Mouse (Mus musculus): Measurements from ENCODE around the gene Sertad3. TPM values are rescaled to one million over a fixed set of nuclear protein-coding genes. Genes with fewer than 3 reads are reported as not detected.

Sertad3 gene
- polyA plus RNA-seq, 1 experiment from 2014 or later: 20.3 TPM

DNA sequence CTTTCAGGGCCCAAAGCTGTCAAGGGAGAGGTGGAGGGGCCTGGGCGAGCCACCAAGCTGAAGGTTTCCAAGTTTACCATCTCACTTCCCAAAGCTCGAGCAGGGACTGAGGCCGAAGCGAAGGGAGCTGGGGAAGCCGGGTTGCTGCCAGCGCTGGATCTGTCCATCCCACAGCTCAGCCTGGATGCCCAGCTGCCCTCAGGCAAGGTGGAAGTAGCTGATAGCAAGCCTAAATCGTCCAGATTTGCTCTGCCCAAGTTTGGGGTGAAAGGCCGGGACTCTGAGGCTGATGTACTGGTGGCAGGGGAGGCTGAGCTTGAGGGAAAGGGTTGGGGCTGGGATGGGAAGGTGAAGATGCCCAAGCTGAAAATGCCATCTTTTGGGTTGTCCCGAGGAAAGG, 44.7 kb downstream of the Sertad3 start:
- Histone ChIP-seq H3K4me2 (no peak overlapping the region), H3K27ac (ENCODE audit: low read depth, low read length) (no peak overlapping the region), H3K27me3 (ENCODE audit: control insufficient read depth, insufficient read depth, low read length) (no peaks in the 10 kb centered on the region), H3K9ac (ENCODE audit: low read length) (no peak overlapping the region), H3K9me3 (ENCODE audit: control insufficient read depth, low read length) (no peaks in the 10 kb centered on the region), H3K4me3 (ENCODE audit: low read depth, low read length) (no peak overlapping the region), H3K36me3 (ENCODE audit: control insufficient read depth, insufficient read depth, low read length) (no peaks in the 10 kb centered on the region), H3K4me1 (ENCODE audit: control insufficient read depth, insufficient read depth, low read length) (no peaks in the 10 kb centered on the region)
- ATAC-seq (ENCODE audit: low FRiP score) (no peak), DNase-seq (ENCODE audit: low spot score, missing footprints) (peak; percentile 65)
- WGBS: 85% methylated on average over 9 of the region's 9 CpGs

DNA sequence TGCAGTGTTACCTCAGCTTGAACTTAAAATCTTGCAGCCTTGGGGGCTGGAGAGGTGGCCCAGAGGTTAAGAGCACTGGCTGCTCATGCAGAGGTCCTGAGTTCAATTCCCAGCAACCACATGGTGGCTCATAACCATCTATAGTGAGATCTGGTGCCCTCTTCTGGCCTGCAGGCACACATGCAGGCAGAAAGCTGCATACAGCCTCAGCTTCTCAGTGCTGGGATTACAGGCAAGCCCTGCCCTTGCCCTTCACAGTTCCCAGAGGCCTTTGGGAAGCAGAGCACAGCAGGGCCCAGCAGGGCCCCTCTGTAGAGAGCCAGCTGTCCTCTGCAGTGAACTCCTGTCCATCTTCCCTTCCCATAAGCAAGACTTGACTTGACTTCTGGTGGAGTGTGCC, 46.5 kb downstream of the Sertad3 start:
- ATAC-seq (ENCODE audit: low FRiP score): no peak
- no peak overlapping the region for H3K9ac ChIP-seq (ENCODE audit: low read length)
- H3K27ac ChIP-seq (ENCODE audit: low read depth, low read length): no peak overlapping the region
- H3K27me3 ChIP-seq (ENCODE audit: control insufficient read depth, insufficient read depth, low read length): no peaks in the 10 kb centered on the region
- no peak overlapping the region for H3K4me2 ChIP-seq
- no peaks in the 10 kb centered on the region for H3K4me1 ChIP-seq (ENCODE audit: control insufficient read depth, insufficient read depth, low read length)
- no peaks in the 10 kb centered on the region for H3K36me3 ChIP-seq (ENCODE audit: control insufficient read depth, insufficient read depth, low read length)
- DNase-seq (ENCODE audit: low spot score, missing footprints): peak; percentile 35
- H3K9me3 ChIP-seq (ENCODE audit: control insufficient read depth, low read length): no peaks in the 10 kb centered on the region
- H3K4me3 ChIP-seq (ENCODE audit: low read depth, low read length): no peak overlapping the region

DNA sequence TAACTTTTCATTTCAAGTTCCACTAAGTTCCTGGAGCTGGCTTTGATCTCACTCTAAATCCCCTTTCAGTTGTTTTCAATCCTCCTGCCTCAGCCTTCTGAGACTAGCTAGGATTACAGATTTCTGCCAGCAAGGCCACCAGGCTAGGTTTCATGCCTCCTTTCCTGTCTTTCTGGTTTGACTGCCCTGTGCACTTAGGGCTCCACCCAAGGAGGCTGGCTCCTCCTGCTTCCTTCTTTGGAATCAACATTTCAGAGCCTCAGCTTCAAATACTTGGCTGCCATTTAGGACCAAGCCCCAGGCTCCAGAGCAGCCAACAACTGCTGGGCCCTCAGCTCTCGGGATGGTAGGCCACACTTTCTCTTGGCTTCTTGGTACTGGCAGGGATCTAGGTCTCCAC, 47.0 kb downstream of the Sertad3 start:
- Histone ChIP-seq H3K27me3 (ENCODE audit: control insufficient read depth, insufficient read depth, low read length) (no peaks in the 10 kb centered on the region), H3K27ac (ENCODE audit: low read depth, low read length) (no peak overlapping the region), H3K9ac (ENCODE audit: low read length) (no peak overlapping the region), H3K36me3 (ENCODE audit: control insufficient read depth, insufficient read depth, low read length) (no peaks in the 10 kb centered on the region), H3K4me3 (ENCODE audit: low read depth, low read length) (no peak overlapping the region), H3K4me2 (no peak overlapping the region), H3K9me3 (ENCODE audit: control insufficient read depth, low read length) (no peaks in the 10 kb centered on the region), H3K4me1 (ENCODE audit: control insufficient read depth, insufficient read depth, low read length) (no peaks in the 10 kb centered on the region)
- peak; percentile 37 for DNase-seq (ENCODE audit: low spot score, missing footprints)
- WGBS: 80% methylated on average over 1 of the region's 1 CpGs
- no peak for ATAC-seq (ENCODE audit: low FRiP score)

DNA sequence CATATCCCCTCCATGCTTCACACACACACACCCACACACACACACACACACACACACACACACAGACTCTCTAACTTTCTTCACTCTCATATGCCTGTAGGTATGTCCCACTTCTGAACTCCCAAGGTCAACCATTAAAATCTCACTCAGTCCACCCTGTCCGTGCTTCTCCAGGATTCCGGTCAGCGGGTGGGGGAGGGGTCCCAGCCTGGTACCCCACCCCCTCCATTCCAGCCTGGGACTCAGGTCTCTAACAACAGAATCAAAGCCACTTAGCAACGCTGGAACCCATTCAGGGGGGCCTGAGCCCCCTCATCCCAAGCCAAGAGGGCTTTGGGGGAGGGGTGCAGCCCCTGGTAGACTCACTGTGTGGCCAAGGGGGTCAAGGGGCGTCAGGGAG, 49.4 kb downstream of the Sertad3 start, which contains the start of gene Hipk4:
Gene Hipk4 (plus strand): TSS at position 301 of the 400 bp plus-strand sequence.
- H3K36me3 ChIP-seq (ENCODE audit: control insufficient read depth, insufficient read depth, low read length): no peaks in the 10 kb centered on the region
- no peak within 1 kb of the TSS for H3K4me3 ChIP-seq (ENCODE audit: low read depth, low read length)
- no peaks in the 10 kb centered on the region for H3K4me1 ChIP-seq (ENCODE audit: control insufficient read depth, insufficient read depth, low read length)
- no peaks in the 10 kb centered on the region for H3K9me3 ChIP-seq (ENCODE audit: control insufficient read depth, low read length)
- H3K27ac ChIP-seq (ENCODE audit: low read depth, low read length): no peak within 1 kb of the TSS
- no peaks in the 10 kb centered on the region for H3K27me3 ChIP-seq (ENCODE audit: control insufficient read depth, insufficient read depth, low read length)
- peak; percentile 54 for DNase-seq (ENCODE audit: low spot score, missing footprints)
- no peak within 1 kb of the TSS for H3K9ac ChIP-seq (ENCODE audit: low read length)
- WGBS: 56% methylated on average over 5 of the region's 5 CpGs
- no peak for ATAC-seq (ENCODE audit: low FRiP score)
- no peak within 1 kb of the TSS for H3K4me2 ChIP-seq

DNA sequence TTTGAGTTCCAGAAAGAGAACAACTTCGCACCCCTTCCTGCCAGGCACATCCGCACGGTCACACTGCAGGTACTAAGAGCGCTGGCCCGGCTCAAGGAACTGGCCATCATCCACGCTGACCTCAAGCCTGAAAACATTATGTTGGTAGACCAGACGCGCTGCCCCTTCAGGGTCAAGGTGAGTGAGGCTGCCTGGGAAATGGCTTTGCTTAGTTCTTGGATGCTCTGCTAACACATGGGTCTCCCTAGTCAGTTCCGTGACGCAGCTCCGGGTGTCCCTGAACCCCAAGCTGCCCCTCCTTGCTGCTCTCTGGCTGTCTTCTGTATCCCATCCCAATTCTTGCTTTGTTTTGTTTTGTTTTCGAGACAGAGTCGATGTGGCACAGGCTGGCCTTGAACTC, 50.2 kb downstream of the Sertad3 start:
- ATAC-seq (ENCODE audit: low FRiP score) (no peak), DNase-seq (ENCODE audit: low spot score, missing footprints) (peak; percentile 64)
- H3K4me1 ChIP-seq (ENCODE audit: control insufficient read depth, insufficient read depth, low read length): no peaks in the 10 kb centered on the region
- H3K36me3 ChIP-seq (ENCODE audit: control insufficient read depth, insufficient read depth, low read length): no peaks in the 10 kb centered on the region
- 94% methylated on average over 13 of the region's 13 CpGs for WGBS
- no peak overlapping the region for H3K4me3 ChIP-seq (ENCODE audit: low read depth, low read length)
- no peaks in the 10 kb centered on the region for H3K9me3 ChIP-seq (ENCODE audit: control insufficient read depth, low read length)
- H3K4me2 ChIP-seq: no peak overlapping the region
- H3K9ac ChIP-seq (ENCODE audit: low read length): no peak overlapping the region
- H3K27ac ChIP-seq (ENCODE audit: low read depth, low read length): no peak overlapping the region
- no peaks in the 10 kb centered on the region for H3K27me3 ChIP-seq (ENCODE audit: control insufficient read depth, insufficient read depth, low read length)

DNA sequence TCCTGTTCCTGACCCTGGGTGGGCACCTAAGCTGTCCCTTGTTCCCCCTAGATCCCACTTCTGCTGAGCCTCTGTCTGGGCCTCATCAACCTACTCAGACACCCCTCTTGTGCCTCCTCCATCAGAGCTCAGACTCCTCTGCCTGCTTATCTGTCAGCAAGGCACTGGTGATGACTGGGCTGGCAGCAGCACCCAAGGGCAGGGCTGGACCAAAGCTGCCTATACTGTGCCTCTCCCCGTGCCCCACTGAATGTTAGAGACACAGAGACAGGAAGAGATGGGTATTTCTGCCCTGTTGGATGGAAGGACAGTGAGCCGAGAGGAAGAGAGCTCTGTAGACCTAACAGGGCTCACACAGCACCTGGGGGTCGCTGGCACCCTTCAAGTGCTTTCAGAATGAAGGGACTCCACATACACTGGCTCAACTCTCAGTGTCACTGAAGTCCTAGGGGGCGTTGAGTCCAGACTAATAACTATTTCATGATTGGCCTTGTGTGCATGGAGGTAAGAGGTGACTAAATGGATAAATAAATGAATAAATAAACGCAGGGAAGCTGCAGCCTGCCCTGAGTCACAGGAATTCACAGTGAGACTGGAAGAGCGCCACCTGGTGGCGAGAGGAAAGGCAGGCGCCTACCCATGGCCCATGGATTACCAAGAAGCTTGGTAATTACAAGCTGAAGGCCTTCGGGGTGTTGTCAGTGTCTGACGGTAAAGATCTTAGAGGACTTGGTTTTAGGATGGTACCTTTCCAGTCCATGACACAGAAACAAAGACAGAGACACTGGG, 52.7 kb downstream of the Sertad3 start:
- Histone ChIP-seq H3K27ac (ENCODE audit: low read depth, low read length) (no peak overlapping the region), H3K4me1 (ENCODE audit: control insufficient read depth, insufficient read depth, low read length) (no peaks in the 10 kb centered on the region), H3K27me3 (ENCODE audit: control insufficient read depth, insufficient read depth, low read length) (no peaks in the 10 kb centered on the region), H3K4me3 (ENCODE audit: low read depth, low read length) (no peak overlapping the region), H3K36me3 (ENCODE audit: control insufficient read depth, insufficient read depth, low read length) (no peaks in the 10 kb centered on the region; the same call in 1 of the 2 replicates), H3K9me3 (ENCODE audit: control insufficient read depth, low read length) (no peaks in the 10 kb centered on the region), H3K9ac (ENCODE audit: low read length) (no peak overlapping the region), H3K4me2 (no peak overlapping the region)
- DNase-seq (ENCODE audit: low spot score, missing footprints): peak; percentile 97
- peak; percentile 65 for ATAC-seq (ENCODE audit: low FRiP score)
- WGBS: 31% methylated on average over 10 of the region's 10 CpGs

Other genes with a start within 250 kb of the Sertad3 start
- 5.0 and 6.6 TPM in 2 replicates for gene Itpkc, start 245.1 kb upstream of the Sertad3 start, polyA plus RNA-seq (2014; fragmentation: Nextera tagmentation; extraction: Ambion mirVana)
- gene Coq8b, start 240.7 kb upstream of the Sertad3 start, polyA plus RNA-seq (2014; fragmentation: Nextera tagmentation; extraction: Ambion mirVana): 16.1 and 16.6 TPM in 2 replicates
- 16.9 and 17.7 TPM in 2 replicates for gene Numbl, start 215.3 kb upstream of the Sertad3 start, polyA plus RNA-seq (2014; fragmentation: Nextera tagmentation; extraction: Ambion mirVana)
- 2.9 and 5.8 TPM in 2 replicates for gene Ltbp4, start 136.1 kb upstream of the Sertad3 start, polyA plus RNA-seq (2014; fragmentation: Nextera tagmentation; extraction: Ambion mirVana)
- gene Shkbp1, start 117.7 kb upstream of the Sertad3 start, polyA plus RNA-seq (2014; fragmentation: Nextera tagmentation; extraction: Ambion mirVana): 45.9 and 50.7 TPM in 2 replicates
- gene Gm20479, start 116.3 kb upstream of the Sertad3 start, polyA plus RNA-seq (2014; fragmentation: Nextera tagmentation; extraction: Ambion mirVana): not detected in 2 replicates
- gene Sptbn4, start 26.1 kb upstream of the Sertad3 start, polyA plus RNA-seq (2014; fragmentation: Nextera tagmentation; extraction: Ambion mirVana): 0.08 and 0.31 TPM in 2 replicates
- 33.1 and 39.5 TPM in 2 replicates for gene Blvrb, start 25.8 kb upstream of the Sertad3 start, polyA plus RNA-seq (2014; fragmentation: Nextera tagmentation; extraction: Ambion mirVana)
- gene Sertad1, start 13.1 kb downstream of the Sertad3 start, polyA plus RNA-seq (2014; fragmentation: Nextera tagmentation; extraction: Ambion mirVana): 13.4 and 15.5 TPM in 2 replicates
- 0.77 and 0.85 TPM in 2 replicates for gene Prx, start 25.6 kb downstream of the Sertad3 start, polyA plus RNA-seq (2014; fragmentation: Nextera tagmentation; extraction: Ambion mirVana)
- gene Hipk4, start 49.5 kb downstream of the Sertad3 start, polyA plus RNA-seq (2014; fragmentation: Nextera tagmentation; extraction: Ambion mirVana): 0.18 and 0.21 TPM in 2 replicates
- 62.5 and 63.5 TPM in 2 replicates for gene Pld3, start 79.5 kb downstream of the Sertad3 start, polyA plus RNA-seq (2014; fragmentation: Nextera tagmentation; extraction: Ambion mirVana)
- gene 2310022A10Rik, start 79.5 kb downstream of the Sertad3 start, polyA plus RNA-seq (2014; fragmentation: Nextera tagmentation; extraction: Ambion mirVana): 24.6 and 26.5 TPM in 2 replicates
- gene Akt2, start 117.8 kb downstream of the Sertad3 start, polyA plus RNA-seq (2014; fragmentation: Nextera tagmentation; extraction: Ambion mirVana): 62.6 and 69.0 TPM in 2 replicates
- 9.3 and 10.2 TPM in 2 replicates for gene Ttc9b, start 180.1 kb downstream of the Sertad3 start, polyA plus RNA-seq (2014; fragmentation: Nextera tagmentation; extraction: Ambion mirVana)
- gene Map3k10, start 200.8 kb downstream of the Sertad3 start, polyA plus RNA-seq (2014; fragmentation: Nextera tagmentation; extraction: Ambion mirVana): 5.1 and 8.8 TPM in 2 replicates
- 8.6 and 9.3 TPM in 2 replicates for gene Zfp607b, start 215.6 kb downstream of the Sertad3 start, polyA plus RNA-seq (2014; fragmentation: Nextera tagmentation; extraction: Ambion mirVana)

Data from midbrain, embryonic 11.5 days (tissue).